Mouse (Mus musculus): ENCODE results near the gene Mindy3. TPM values are rescaled to one million over a fixed set of nuclear protein-coding genes. Genes with fewer than 3 reads are reported as not detected.
A peak's percentile ranks its signal among the peaks of the same experiment; 100 is the strongest.

Gene Mindy3
- polyA plus RNA-seq, 1 experiment, result 24.6 TPM

DNA sequence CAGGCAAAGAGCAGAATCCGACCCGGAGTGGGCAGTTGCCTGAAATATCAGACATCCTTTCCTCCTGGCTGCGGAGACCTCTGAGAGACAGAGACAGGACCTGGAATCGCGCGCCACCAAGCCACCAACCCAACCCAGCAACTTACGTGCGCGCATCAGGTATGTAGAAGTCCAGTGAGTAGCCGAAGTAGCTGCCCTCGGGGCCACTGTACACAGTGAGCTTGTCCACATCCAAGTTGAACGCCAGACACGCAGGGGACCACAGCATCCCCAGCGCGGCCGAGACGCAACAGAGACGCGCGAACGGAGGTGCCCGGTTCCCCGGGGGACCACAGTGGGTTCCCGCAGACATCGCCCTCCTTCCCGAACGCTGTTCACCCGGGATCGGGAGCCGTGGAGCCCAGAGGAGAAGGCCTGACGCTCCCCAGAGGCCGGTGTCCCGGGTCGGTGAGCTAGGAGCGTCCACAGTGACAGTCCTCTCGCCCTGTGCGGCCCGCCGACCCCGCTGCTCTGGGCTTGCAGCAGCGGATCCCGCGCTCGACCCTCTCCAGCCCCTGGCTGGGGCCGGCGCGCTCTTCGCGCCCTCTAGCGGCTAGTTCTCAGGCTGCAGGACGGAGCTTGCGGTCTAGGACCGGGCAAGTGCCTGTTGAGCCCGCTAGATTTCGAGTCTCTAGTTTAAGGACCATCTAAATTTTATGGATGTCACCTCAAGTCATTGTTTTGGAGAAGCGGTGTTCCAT, 117.7 kb downstream of the Mindy3 start, which contains the start of gene Itga8:
Gene Itga8, minus strand, starts transcription at position 492 of the 740 bp plus-strand sequence.
- Histone ChIP-seq H3K79me2 (ENCODE audit: control insufficient read depth, insufficient read depth) (no peaks in the 10 kb centered on the region), H3K36me3 (ENCODE audit: control insufficient read depth, insufficient read depth) (no peaks in the 10 kb centered on the region), H3K79me3 (ENCODE audit: low read depth) (no peaks in the 10 kb centered on the region), H3K27me3 (ENCODE audit: control insufficient read depth, insufficient read depth, insufficient read length) (peaks cover 16% of the 10 kb centered on the region), H3K4me3 (ENCODE audit: insufficient read depth, poor library complexity, severe bottlenecking) (no peak within 1 kb of the TSS), H3ac (ENCODE audit: control insufficient read depth, insufficient read length, low read depth) (peak within 1 kb of the TSS; percentile 3)
- TF ChIP-seq CTCF (IDR thresholded peaks at IDR 0.05; ENCODE audit: control insufficient read depth, insufficient read depth, insufficient read length) (peak; percentile 93), MYOG (IDR thresholded peaks at IDR 0.05; ENCODE audit: control insufficient read depth, extremely low read depth, insufficient read length) (no peak)

DNA sequence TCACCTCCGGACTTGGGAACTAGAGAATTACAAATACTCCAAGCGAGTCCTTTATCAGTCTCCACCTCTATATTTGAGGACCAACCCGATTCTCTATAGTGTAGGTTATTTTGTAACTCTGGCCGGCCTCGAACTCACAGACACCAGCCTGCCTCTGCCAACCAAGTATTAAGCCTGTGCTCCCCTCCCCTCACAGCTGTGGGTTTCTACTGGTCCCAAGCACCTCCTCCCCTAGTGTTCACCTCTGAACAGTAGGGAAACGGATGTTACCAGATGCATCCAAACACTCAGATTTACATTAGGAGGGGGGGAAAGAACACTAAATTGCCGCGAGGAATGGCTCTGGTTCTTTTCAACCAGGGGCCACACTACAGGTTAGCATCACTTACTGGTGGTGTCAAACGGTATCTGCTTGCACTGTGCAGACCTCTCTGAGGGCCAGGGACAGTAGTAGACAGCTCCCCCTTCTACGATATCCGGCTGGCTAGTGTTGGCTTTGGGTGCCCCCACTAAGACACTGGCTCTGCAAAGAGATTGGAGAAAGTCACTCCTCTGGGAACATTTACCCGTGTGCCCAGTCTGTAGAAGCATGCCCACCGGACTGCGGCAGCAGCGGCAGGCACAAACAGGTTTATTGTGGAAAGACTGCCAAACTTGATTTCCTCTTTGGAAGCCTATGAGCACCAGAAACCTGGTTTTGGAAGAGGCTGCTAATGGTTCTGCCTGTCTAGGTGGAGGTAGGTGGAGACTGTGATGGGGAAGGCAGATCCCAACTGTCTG, 118.6 kb downstream of the Mindy3 start:
- no peak overlapping the region for H3K4me3 ChIP-seq (ENCODE audit: insufficient read depth, poor library complexity, severe bottlenecking)
- peaks cover 16% of the 10 kb centered on the region for H3K27me3 ChIP-seq (ENCODE audit: control insufficient read depth, insufficient read depth, insufficient read length)
- no peak overlapping the region for H3ac ChIP-seq (ENCODE audit: control insufficient read depth, insufficient read length, low read depth)
- no peaks in the 10 kb centered on the region for H3K79me2 ChIP-seq (ENCODE audit: control insufficient read depth, insufficient read depth)
- TF ChIP-seq CTCF (IDR thresholded peaks at IDR 0.05; ENCODE audit: control insufficient read depth, insufficient read depth, insufficient read length) (no peak), USF1 (IDR thresholded peaks at IDR 0.05; ENCODE audit: low read depth) (no peak), FOSL1 (IDR thresholded peaks at IDR 0.05; ENCODE audit: insufficient read depth, low read length, poor library complexity, severe bottlenecking) (no peak), CEBPB (IDR thresholded peaks at IDR 0.05; ENCODE audit: low read depth) (no peak), MYOD1 (IDR thresholded peaks at IDR 0.05; ENCODE audit: control insufficient read depth, insufficient read length, low read depth) (no peak), MYOG (IDR thresholded peaks at IDR 0.05; ENCODE audit: control insufficient read depth, extremely low read depth, insufficient read length) (no peak), MAX (IDR thresholded peaks at IDR 0.05) (no peak)
- no peaks in the 10 kb centered on the region for H3K79me3 ChIP-seq (ENCODE audit: low read depth)
- no peaks in the 10 kb centered on the region for H3K36me3 ChIP-seq (ENCODE audit: control insufficient read depth, insufficient read depth)

DNA sequence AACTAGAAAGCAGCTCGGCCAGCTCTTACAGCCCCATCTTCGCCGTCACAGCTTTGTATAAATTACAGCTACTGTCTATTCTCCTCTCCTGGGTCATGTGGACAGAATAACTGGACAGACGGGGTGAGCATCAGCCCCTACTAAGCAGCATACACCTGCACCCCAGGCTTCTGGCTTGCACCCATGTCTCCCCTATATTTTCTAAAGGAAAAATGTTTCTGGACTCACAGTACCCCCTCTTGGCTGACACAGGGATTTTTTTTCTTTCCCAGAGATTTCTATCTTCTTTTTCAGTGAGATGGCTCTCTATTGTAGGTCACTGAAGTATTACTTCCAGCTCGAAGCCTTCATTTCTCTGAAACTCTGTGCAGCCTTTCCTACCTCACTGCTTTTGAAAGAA, 122.0 kb downstream of the Mindy3 start:
- Histone ChIP-seq H3K79me2 (ENCODE audit: control insufficient read depth, insufficient read depth) (no peaks in the 10 kb centered on the region), H3K79me3 (ENCODE audit: low read depth) (no peaks in the 10 kb centered on the region), H3K36me3 (ENCODE audit: control insufficient read depth, insufficient read depth) (no peaks in the 10 kb centered on the region), H3ac (ENCODE audit: control insufficient read depth, insufficient read length, low read depth) (no peak overlapping the region), H3K27me3 (ENCODE audit: control insufficient read depth, insufficient read depth, insufficient read length) (peaks cover 21% of the 10 kb centered on the region), H3K4me3 (ENCODE audit: insufficient read depth, poor library complexity, severe bottlenecking) (no peak overlapping the region)
- TF ChIP-seq MYOD1 (IDR thresholded peaks at IDR 0.05; ENCODE audit: control insufficient read depth, insufficient read length, low read depth), result no peak
- no peak for TF ChIP-seq MAX (IDR thresholded peaks at IDR 0.05)

Other genes with a start within 250 kb of the Mindy3 start
- not detected for gene Itga8, start 117.5 kb downstream of the Mindy3 start, polyA plus RNA-seq (2012; fragmentation: generic; extraction: Trizol)